ENCODE assay signal across 8 mouse cellular contexts in genomic region chr7:45153586-45153985, GRCm38 (mm10). TPM values are rescaled to one million over a fixed set of nuclear protein-coding genes. Genes with fewer than 3 reads are reported as not detected.
DNase-seq lines count a peak whose midpoint lies in the region; ATAC-seq and TF ChIP-seq lines count a peak whose summit lies in the region.

No protein-coding gene starts in this region.

- peak overlapping the region; percentile 77 for H3K4me2 ChIP-seq in heart, embryonic 13.5 days
- H3K4me2 ChIP-seq in forebrain, embryonic 15.5 days (replicated peaks) = peak overlapping the region; percentile 73
- H3K4me2 ChIP-seq in liver, postnatal 0 days (ENCODE audit: low read depth, low read length) = peak overlapping the region; percentile 97

- DNase-seq in heart, adult 9 months (ENCODE audit: low spot score in 2 of 2) = no peak
- DNase-seq in liver, postnatal 0 days = no peak
- DNase-seq in ovary, postnatal 14 days (ENCODE audit: low spot score) = no peak
- no peak for DNase-seq in adrenal gland, postnatal 25 days
- DNase-seq in embryo, embryonic 9.5 days (ENCODE audit: extremely low spot score) = no peak

- H3K4me3 ChIP-seq in heart, embryonic 13.5 days = peak overlapping the region; percentile 70
- H3K4me3 ChIP-seq in ES-Bruce4 (ENCODE audit: low read depth, low read length) = peak overlapping the region; percentile 75
- H3K4me3 ChIP-seq in forebrain, embryonic 15.5 days = peak overlapping the region; percentile 79
- H3K4me3 ChIP-seq in liver, postnatal 0 days (ENCODE audit: low read depth, low read length) = peak overlapping the region; percentile 71

- peak overlapping the region; percentile 95 for H3K9ac ChIP-seq in heart, embryonic 13.5 days
- peak overlapping the region; percentile 91 for H3K9ac ChIP-seq in ES-Bruce4 (ENCODE audit: low read depth, poor library complexity, severe bottlenecking)
- peak overlapping the region; percentile 88 for H3K9ac ChIP-seq in forebrain, embryonic 15.5 days (replicated peaks)
- peak overlapping the region; percentile 88 for H3K9ac ChIP-seq in liver, postnatal 0 days (replicated peaks)

- no peaks in the 10 kb centered on the region for H3K27me3 ChIP-seq in heart, embryonic 13.5 days (replicated peaks)
- H3K27me3 ChIP-seq in ES-Bruce4 (ENCODE audit: control insufficient read depth, insufficient read depth, low read length, poor library complexity, severe bottlenecking) = no peaks in the 10 kb centered on the region
- no peaks in the 10 kb centered on the region for H3K27me3 ChIP-seq in forebrain, embryonic 15.5 days
- H3K27me3 ChIP-seq in liver, postnatal 0 days (ENCODE audit: insufficient read depth, low read length) = no peaks in the 10 kb centered on the region

- H3K4me1 ChIP-seq in heart, embryonic 13.5 days = peaks cover 21% of the 10 kb centered on the region
- H3K4me1 ChIP-seq in ES-Bruce4 (ENCODE audit: control insufficient read depth, insufficient read depth, low read length) = peaks cover 5% of the 10 kb centered on the region
- peaks cover 21% of the 10 kb centered on the region for H3K4me1 ChIP-seq in forebrain, embryonic 15.5 days
- peaks cover 18% of the 10 kb centered on the region for H3K4me1 ChIP-seq in liver, postnatal 0 days (ENCODE audit: insufficient read depth)

- no peaks in the 10 kb centered on the region for H3K9me3 ChIP-seq in heart, embryonic 13.5 days
- no peaks in the 10 kb centered on the region for H3K9me3 ChIP-seq in ES-Bruce4 (replicated peaks; ENCODE audit: control insufficient read depth, insufficient read depth, low read length, poor library complexity, severe bottlenecking)
- no peaks in the 10 kb centered on the region for H3K9me3 ChIP-seq in forebrain, embryonic 15.5 days
- no peaks in the 10 kb centered on the region for H3K9me3 ChIP-seq in liver, postnatal 0 days (ENCODE audit: low read length)

- peak overlapping the region; percentile 95 for H3K27ac ChIP-seq in heart, embryonic 13.5 days (replicated peaks)
- peak overlapping the region; percentile 85 for H3K27ac ChIP-seq in ES-Bruce4 (ENCODE audit: insufficient read depth, low read length)
- H3K27ac ChIP-seq in forebrain, embryonic 15.5 days (replicated peaks) = peak overlapping the region; percentile 98
- H3K27ac ChIP-seq in liver, postnatal 0 days (ENCODE audit: low read depth) = peak overlapping the region; percentile 95

- TF ChIP-seq POLR2A in ES-Bruce4 (IDR thresholded peaks at IDR 0.05; ENCODE audit: insufficient read depth, low read length) = no peak

- no peak for ATAC-seq in heart, embryonic 13.5 days (ENCODE audit: extremely low read depth, insufficient number of reproducible peaks, low FRiP score, low TSS enrichment)
- ATAC-seq in forebrain, embryonic 15.5 days (replicated peaks) = no peak
- ATAC-seq in liver, postnatal 0 days = no peak

- WGBS in heart, embryonic 13.5 days = 1% methylated on average over 5 of the region's 5 CpGs
- 2% methylated on average over 5 of the region's 5 CpGs for WGBS in forebrain, embryonic 15.5 days
- 4% methylated on average over 5 of the region's 5 CpGs for WGBS in liver, postnatal 0 days (ENCODE audit: insufficient replicate concordance)

- TF ChIP-seq EP300 in ES-Bruce4 (IDR thresholded peaks at IDR 0.05; ENCODE audit: insufficient read depth, low read depth, low read length) = no peak
- no peak for TF ChIP-seq EP300 in liver, postnatal 0 days (IDR thresholded peaks at IDR 0.05; ENCODE audit: low read depth)

- TF ChIP-seq CTCF in ES-Bruce4 (IDR thresholded peaks at IDR 0.05; ENCODE audit: low read depth, low read length) = no peak
- no peak for TF ChIP-seq CTCF in liver, postnatal 0 days (IDR thresholded peaks at IDR 0.05; ENCODE audit: low read depth)

- H3K36me3 ChIP-seq in heart, embryonic 13.5 days = peaks cover 24% of the 10 kb centered on the region
- no peaks in the 10 kb centered on the region for H3K36me3 ChIP-seq in ES-Bruce4 (ENCODE audit: control insufficient read depth, insufficient read depth, low read length, poor library complexity, severe bottlenecking)
- 0 out of 2 replicates have a peak, but pooled peaks cover 1% of the 10 kb centered on the region for H3K36me3 ChIP-seq in forebrain, embryonic 15.5 days
- peaks cover 2% of the 10 kb centered on the region for H3K36me3 ChIP-seq in liver, postnatal 0 days (replicated peaks; ENCODE audit: insufficient read depth, low read length)

RNA-seq across cellular contexts. Expression of gene Pih1d1, which starts 0.5 kb away (rescaled TPM):
- polyA plus RNA-seq in heart, embryonic 13.5 days (2015; fragmentation: Nextera tagmentation; extraction: Ambion mirVana) = 82.2 and 89.3 TPM in 2 replicates
- 38.5 and 43.6 TPM in 2 replicates for polyA plus RNA-seq in ES-Bruce4 (2011; ENCODE audit: insufficient read depth, insufficient read length, low read depth, missing spikeins)
- 96.0 and 96.9 TPM in 2 replicates for polyA plus RNA-seq in forebrain, embryonic 15.5 days (2015; fragmentation: Nextera tagmentation; extraction: Ambion mirVana)
- 37.6 and 37.8 TPM in 2 replicates for polyA plus RNA-seq in liver, postnatal 0 days (2015; fragmentation: Nextera tagmentation; extraction: Ambion mirVana)
- 61.7 and 74.3 TPM in 2 replicates for total RNA-seq in adrenal gland, postnatal 25 days (2021)

RNA-seq across cellular contexts. Expression of gene Aldh16a1, which starts 0.8 kb away (rescaled TPM):
- 31.8 and 33.4 TPM in 2 replicates for polyA plus RNA-seq in heart, embryonic 13.5 days (2015; fragmentation: Nextera tagmentation; extraction: Ambion mirVana)
- 36.9 and 44.2 TPM in 2 replicates for polyA plus RNA-seq in ES-Bruce4 (2011; ENCODE audit: insufficient read depth, insufficient read length, low read depth, missing spikeins)
- 25.6 and 30.8 TPM in 2 replicates for polyA plus RNA-seq in forebrain, embryonic 15.5 days (2015; fragmentation: Nextera tagmentation; extraction: Ambion mirVana)
- 26.8 and 29.6 TPM in 2 replicates for polyA plus RNA-seq in liver, postnatal 0 days (2015; fragmentation: Nextera tagmentation; extraction: Ambion mirVana)
- total RNA-seq in adrenal gland, postnatal 25 days (2021) = 79.2 and 106 TPM in 2 replicates

RNA-seq across cellular contexts. Expression of gene Slc17a7, which starts 10.2 kb away (rescaled TPM):
- 2.9 and 3.6 TPM in 2 replicates for polyA plus RNA-seq in heart, embryonic 13.5 days (2015; fragmentation: Nextera tagmentation; extraction: Ambion mirVana)
- 0.94 and 1.6 TPM in 2 replicates for polyA plus RNA-seq in ES-Bruce4 (2011; ENCODE audit: insufficient read depth, insufficient read length, low read depth, missing spikeins)
- polyA plus RNA-seq in forebrain, embryonic 15.5 days (2015; fragmentation: Nextera tagmentation; extraction: Ambion mirVana) = 20.1 and 24.0 TPM in 2 replicates
- not detected in 2 replicates for polyA plus RNA-seq in liver, postnatal 0 days (2015; fragmentation: Nextera tagmentation; extraction: Ambion mirVana)
- 0.15 and 0.33 TPM in 2 replicates for total RNA-seq in adrenal gland, postnatal 25 days (2021)

RNA-seq across cellular contexts. Expression of gene Flt3l, which starts 17.4 kb away (rescaled TPM):
- 0.88 and 1.0 TPM in 2 replicates for polyA plus RNA-seq in heart, embryonic 13.5 days (2015; fragmentation: Nextera tagmentation; extraction: Ambion mirVana)
- polyA plus RNA-seq in ES-Bruce4 (2011; ENCODE audit: insufficient read depth, insufficient read length, low read depth, missing spikeins) = 3.0 and 3.7 TPM in 2 replicates
- polyA plus RNA-seq in forebrain, embryonic 15.5 days (2015; fragmentation: Nextera tagmentation; extraction: Ambion mirVana) = 1.6 and 2.1 TPM in 2 replicates
- 2.0 and 2.3 TPM in 2 replicates for polyA plus RNA-seq in liver, postnatal 0 days (2015; fragmentation: Nextera tagmentation; extraction: Ambion mirVana)
- total RNA-seq in adrenal gland, postnatal 25 days (2021) = 29.1 and 32.1 TPM in 2 replicates

RNA-seq across cellular contexts. Expression of gene Gm45713, which starts 17.6 kb away (rescaled TPM):
- polyA plus RNA-seq in heart, embryonic 13.5 days (2015; fragmentation: Nextera tagmentation; extraction: Ambion mirVana) = 0.17 TPM in 1 of 2 replicates, not detected in the other
- polyA plus RNA-seq in ES-Bruce4 (2011; ENCODE audit: insufficient read depth, insufficient read length, low read depth, missing spikeins) = not detected in 2 replicates
- 0.15 TPM in 1 of 2 replicates, not detected in the other for polyA plus RNA-seq in forebrain, embryonic 15.5 days (2015; fragmentation: Nextera tagmentation; extraction: Ambion mirVana)
- polyA plus RNA-seq in liver, postnatal 0 days (2015; fragmentation: Nextera tagmentation; extraction: Ambion mirVana) = 0.27 and 0.70 TPM in 2 replicates
- total RNA-seq in adrenal gland, postnatal 25 days (2021) = not detected in 2 replicates
